Mouse (Mus musculus) hindbrain, embryonic 12.5 days (tissue): ENCODE data around the gene Ces2c. TPM values are rescaled to one million over a fixed set of nuclear protein-coding genes. Genes with fewer than 3 reads are reported as not detected.
"Not testable (repeated sequence)": the region's sequence is repeated elsewhere in the genome, so short reads cannot be mapped to it uniquely, and the experiment has no call there.

Source experiments
- ATAC-seq: fragments of 200-750 bp; cut with Nextera tagmentation; 2 replicates; pipeline ENCODE4 v1.8.0; 2017; ENCODE audit warnings: moderate TSS enrichment; ENCODE audit not compliant: low FRiP score
- H3K27ac ChIP-seq: fragments of 300-500 bp; sonication (generic); 2 replicates; pipeline ENCODE4 v1.5.1; 2016; ENCODE audit warnings: mild to moderate bottlenecking
- H3K27me3 ChIP-seq: fragments of 300-500 bp; sonication (generic); 2 replicates; pipeline ENCODE4 v1.6.1; 2016; ENCODE audit warnings: mild to moderate bottlenecking
- H3K36me3 ChIP-seq: fragments of 300-500 bp; sonication (generic); 2 replicates; pipeline ENCODE4 v1.6.1; 2016; ENCODE audit warnings: mild to moderate bottlenecking
- H3K4me1 ChIP-seq: fragments of 300-500 bp; sonication (generic); 2 replicates; pipeline ENCODE4 v1.6.1; 2016
- H3K4me2 ChIP-seq: fragments of 300-500 bp; sonication (generic); replicated peaks from 2 replicates; pipeline ENCODE4 v1.6.1; 2016; ENCODE audit warnings: mild to moderate bottlenecking
- H3K4me3 ChIP-seq: fragments of 300-500 bp; sonication (generic); 2 replicates; pipeline ENCODE4 v1.5.1; 2016; ENCODE audit warnings: mild to moderate bottlenecking
- H3K9ac ChIP-seq: fragments of 300-500 bp; sonication (generic); 2 replicates; pipeline ENCODE4 v1.6.1; 2016; ENCODE audit warnings: mild to moderate bottlenecking, moderate library complexity
- H3K9me3 ChIP-seq: fragments of 300-500 bp; sonication (generic); replicated peaks from 2 replicates; pipeline ENCODE4 v1.6.1; 2016; ENCODE audit warnings: mild to moderate bottlenecking
- WGBS: fragments of 180-500 bp; shearing (Covaris S2); methylation state at CpG from one replicate; pipeline ENCODE4 v1.1.7; 2016; 5-methylcytosine and 5-hydroxymethylcytosine counted together
- polyA plus RNA-seq: library from polyadenylated mRNA; unstranded; fragments of >200 nt; fragmentation: Nextera tagmentation; extraction: Ambion mirVana; gene quantifications from 2 replicates; pipeline ENCODE4 v1.2.1, GENCODE M21; 2016

Ces2c gene
- polyA plus RNA-seq, 1 experiment from 2014 or later, result not detected

DNA sequence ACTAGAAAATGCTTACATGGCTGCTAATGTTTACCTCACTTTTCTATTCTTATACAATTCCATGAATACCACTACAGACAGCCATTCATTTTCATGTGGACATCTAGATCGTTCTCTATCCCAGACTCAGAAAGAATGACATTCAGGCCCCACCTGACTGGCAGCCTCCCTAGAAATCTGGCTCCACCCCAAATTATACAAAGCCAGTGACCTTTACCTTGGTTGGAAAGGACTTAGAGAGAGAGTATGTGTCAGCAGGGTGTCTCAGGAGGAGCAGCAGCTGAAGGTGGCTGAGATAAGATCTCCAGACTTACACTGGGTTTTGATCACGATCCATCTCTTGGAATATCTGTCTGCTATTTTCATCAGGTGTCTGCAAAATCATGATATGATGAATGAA lies 22.0 kb downstream of the Ces2c start:
- H3K4me2 ChIP-seq, H3K27ac ChIP-seq, H3K9me3 ChIP-seq, H3K4me1 ChIP-seq, H3K9ac ChIP-seq, H3K36me3 ChIP-seq, H3K4me3 ChIP-seq, ATAC-seq, H3K27me3 ChIP-seq: not testable (repeated sequence)
- no CpG with 5 or more reads among the region's 2 CpGs for WGBS

GRCm38 (mm10) chr8:104886223-104886926 lies 39.5 kb downstream of the Ces2c start:
- not testable (repeated sequence) for H3K4me3 ChIP-seq, H3K4me2 ChIP-seq, H3K4me1 ChIP-seq, ATAC-seq, H3K9ac ChIP-seq, H3K9me3 ChIP-seq, H3K27me3 ChIP-seq, H3K36me3 ChIP-seq, H3K27ac ChIP-seq
- WGBS, result no CpG with 5 or more reads among the region's 4 CpGs

GRCm38 (mm10) chr8:104901746-104902145 lies 54.9 kb downstream of the Ces2c start:
- Histone ChIP-seq H3K36me3 (no peaks in the 10 kb centered on the region), H3K9me3 (no peaks in the 10 kb centered on the region), H3K9ac (no peak overlapping the region), H3K4me3 (no peak overlapping the region), H3K4me1 (no peaks in the 10 kb centered on the region), H3K27me3 (no peaks in the 10 kb centered on the region), H3K4me2 (no peak overlapping the region), H3K27ac (no peak overlapping the region)
- 81% methylated on average over 2 of the region's 2 CpGs for WGBS
- ATAC-seq, result no peak

Other genes starting within 250 kb of the Ces2c start
- gene Cdh16, start 222.7 kb upstream of the Ces2c start, polyA plus RNA-seq, result not detected in 2 replicates
- gene Rrad, start 215.7 kb upstream of the Ces2c start, polyA plus RNA-seq, result 1.9 and 3.8 TPM in 2 replicates
- 98.9 and 107 TPM in 2 replicates for gene Ciao2b, start 205.1 kb upstream of the Ces2c start, polyA plus RNA-seq
- not detected in 2 replicates for gene Ces2a, start 113.1 kb upstream of the Ces2c start, polyA plus RNA-seq
- gene Ces2b, start 15.5 kb upstream of the Ces2c start, polyA plus RNA-seq, result 0.10 and 0.38 TPM in 2 replicates
- not detected in 2 replicates for gene Ces2e, start 79.2 kb downstream of the Ces2c start, polyA plus RNA-seq
- not detected in 2 replicates for gene Ces2f, start 100.3 kb downstream of the Ces2c start, polyA plus RNA-seq
- gene Ces2g, start 114.7 kb downstream of the Ces2c start, polyA plus RNA-seq, result not detected in 2 replicates
- not detected in 2 replicates for gene Ces2h, start 153.8 kb downstream of the Ces2c start, polyA plus RNA-seq
- gene Ces3a, start 201.5 kb downstream of the Ces2c start, polyA plus RNA-seq, result not detected in 2 replicates
- gene Ces3b, start 236.7 kb downstream of the Ces2c start, polyA plus RNA-seq, result not detected in 2 replicates